Mouse (Mus musculus): ENCODE data around the gene Ccdc24.

GRCm38 (mm10) chr4:117837271-117837670, 35.1 kb downstream of the Ccdc24 start:
- TF ChIP-seq POLR2A (IDR thresholded peaks at IDR 0.05; ENCODE audit: borderline replicate concordance, extremely low read depth, low read depth, low read length): no peak
- no peak for TF ChIP-seq CTCF (IDR thresholded peaks at IDR 0.05; ENCODE audit: insufficient read depth, low read length)
